Mouse (Mus musculus): ENCODE results near the gene Brd7. TPM values are rescaled to one million over a fixed set of nuclear protein-coding genes. Genes with fewer than 3 reads are reported as not detected.

Brd7 gene
- total RNA-seq (2017): 52.3 and 68.8 TPM in 2 replicates

DNA sequence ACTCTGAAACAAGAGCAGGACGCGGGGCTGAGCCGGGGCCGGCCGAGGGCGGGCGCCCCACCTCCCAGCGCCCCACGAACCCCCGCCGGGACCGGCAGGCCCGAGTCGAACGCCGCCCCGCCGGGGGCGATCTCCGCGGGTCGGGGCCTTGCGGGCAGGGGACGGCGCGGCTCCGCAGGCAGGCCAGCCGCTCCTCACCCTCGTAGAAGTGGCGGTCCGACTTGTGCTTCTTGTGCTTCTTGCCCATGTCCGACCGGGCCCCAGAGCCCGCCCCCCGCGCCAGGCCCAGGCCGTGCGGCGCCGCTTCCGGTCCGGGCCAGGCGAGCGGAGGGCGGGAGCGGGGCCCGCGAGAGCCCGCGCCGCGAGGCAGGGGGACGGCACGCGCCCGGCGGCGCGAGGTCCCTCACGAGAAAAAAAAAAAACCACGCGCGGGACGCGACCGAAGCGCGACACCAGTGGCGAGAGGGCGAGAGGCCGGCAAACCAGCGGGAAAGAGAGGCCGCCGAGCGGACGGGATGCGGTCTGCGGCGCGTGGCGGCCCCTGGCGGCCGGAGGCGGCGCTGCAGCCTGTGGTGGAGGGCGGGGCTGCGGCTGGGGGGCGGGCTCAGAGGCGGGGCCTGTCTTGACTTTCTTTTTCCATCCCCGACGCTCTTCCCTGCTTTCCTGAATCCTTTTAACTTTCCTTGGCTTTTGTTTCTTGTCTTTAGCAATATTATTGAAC is at the start of gene Brd7:
Gene Brd7 (minus strand): TSS at position 487 of the 721 bp plus-strand sequence.
- peak; percentile 82 for ATAC-seq (ENCODE audit: extremely low read depth, insufficient number of reproducible peaks, low FRiP score, poor library complexity, severe bottlenecking)

DNA sequence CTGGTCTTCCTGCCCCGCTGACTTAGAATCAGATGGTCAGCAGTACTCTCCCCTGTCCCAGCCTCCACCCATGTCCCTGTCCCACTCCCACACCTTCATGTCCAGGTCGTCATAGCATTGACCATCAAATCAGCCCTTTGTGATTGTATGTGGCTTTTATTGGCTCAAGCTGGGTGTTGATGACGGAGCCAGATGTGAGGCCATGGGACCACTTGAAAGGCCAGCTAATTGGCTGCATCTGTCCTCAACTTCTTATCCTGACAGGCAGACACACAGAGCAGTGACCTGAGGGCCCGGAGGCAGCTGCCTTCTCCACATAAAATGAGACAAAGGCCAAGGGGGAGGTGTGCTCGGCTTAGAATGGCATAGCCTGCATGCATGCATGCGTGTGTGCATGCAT is 49.5 kb upstream of the Brd7 start:
- no peak for ATAC-seq (ENCODE audit: extremely low read depth, insufficient number of reproducible peaks, low FRiP score, poor library complexity, severe bottlenecking)

DNA sequence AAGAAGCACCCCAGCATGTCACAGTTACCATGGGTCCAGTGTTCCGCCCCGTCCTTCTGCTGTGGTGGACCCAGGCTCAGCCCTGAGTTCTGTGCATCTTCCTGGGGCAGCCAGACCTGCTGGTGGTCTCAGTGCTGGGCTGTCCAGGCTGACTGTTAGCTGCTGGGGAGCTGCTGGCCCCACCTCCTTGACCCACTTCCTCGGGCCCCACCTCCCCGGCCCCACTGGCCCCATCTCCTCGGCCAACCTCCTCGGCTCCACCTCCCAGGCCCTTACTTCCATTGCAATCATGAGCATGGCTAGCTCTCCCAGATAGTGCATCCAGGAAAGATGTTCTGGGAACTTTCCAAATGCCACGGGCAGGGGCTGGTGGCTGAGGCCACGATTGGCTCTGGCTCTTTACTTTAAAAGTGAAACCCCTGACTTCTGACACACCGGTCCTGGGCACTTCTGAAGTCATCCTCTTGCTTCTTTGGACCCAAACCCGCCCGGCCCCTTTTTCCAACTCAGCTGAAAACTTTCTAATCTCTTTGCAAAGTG is 47.5 kb upstream of the Brd7 start:
- no peak for ATAC-seq (ENCODE audit: extremely low read depth, insufficient number of reproducible peaks, low FRiP score, poor library complexity, severe bottlenecking)

GRCm38 (mm10) chr8:88407716-88408115 is 45.7 kb upstream of the Brd7 start:
- no peak for ATAC-seq (ENCODE audit: extremely low read depth, insufficient number of reproducible peaks, low FRiP score, poor library complexity, severe bottlenecking)

DNA sequence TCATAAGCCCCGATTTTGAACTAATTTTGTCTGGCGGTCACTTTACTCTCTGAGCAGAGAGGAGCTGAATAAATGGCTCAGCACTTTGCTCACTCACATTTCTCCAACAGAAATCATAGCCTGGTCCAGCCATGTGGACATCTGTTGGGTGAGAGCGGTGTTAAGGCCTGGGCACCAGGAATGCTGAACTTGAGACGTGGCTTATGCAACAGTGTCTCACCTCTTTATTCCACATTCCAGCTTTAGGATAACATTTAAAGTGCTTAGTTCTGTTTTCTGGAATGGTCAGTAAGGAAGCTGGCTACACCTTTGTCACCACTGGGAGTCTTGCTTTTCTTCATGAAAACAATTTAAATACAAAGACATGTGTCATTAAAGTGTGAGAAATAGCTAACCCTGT is 36.1 kb upstream of the Brd7 start:
- no peak for ATAC-seq (ENCODE audit: extremely low read depth, insufficient number of reproducible peaks, low FRiP score, poor library complexity, severe bottlenecking)

GRCm38 (mm10) chr8:88393298-88393697 is 31.3 kb upstream of the Brd7 start:
- ATAC-seq (ENCODE audit: extremely low read depth, insufficient number of reproducible peaks, low FRiP score, poor library complexity, severe bottlenecking): no peak

GRCm38 (mm10) chr8:88390749-88391148 is 28.8 kb upstream of the Brd7 start:
- ATAC-seq (ENCODE audit: extremely low read depth, insufficient number of reproducible peaks, low FRiP score, poor library complexity, severe bottlenecking): no peak

GRCm38 (mm10) chr8:88388691-88389239 is 26.8 kb upstream of the Brd7 start:
- no peak for ATAC-seq (ENCODE audit: extremely low read depth, insufficient number of reproducible peaks, low FRiP score, poor library complexity, severe bottlenecking)

DNA sequence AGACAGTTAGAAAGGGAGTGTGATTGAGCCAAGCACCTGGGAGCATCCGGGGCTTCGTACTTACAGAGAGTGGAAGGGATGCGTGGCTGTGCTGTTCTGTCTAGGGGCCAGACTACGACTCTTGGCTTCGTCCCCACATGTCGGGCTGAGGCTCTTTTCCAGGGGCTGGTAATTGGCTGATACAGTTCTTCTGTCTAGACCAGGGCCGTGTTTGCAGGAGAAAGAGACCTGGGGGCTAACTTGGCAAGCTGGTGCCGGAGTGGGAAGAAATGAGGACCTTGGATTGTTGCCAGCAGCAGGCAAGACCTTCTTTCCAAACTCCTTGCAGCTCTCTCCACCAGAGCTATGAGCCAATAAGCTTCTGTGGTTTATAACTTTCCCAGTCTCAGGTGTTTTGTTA is 25.9 kb upstream of the Brd7 start:
- no peak for ATAC-seq (ENCODE audit: extremely low read depth, insufficient number of reproducible peaks, low FRiP score, poor library complexity, severe bottlenecking)

DNA sequence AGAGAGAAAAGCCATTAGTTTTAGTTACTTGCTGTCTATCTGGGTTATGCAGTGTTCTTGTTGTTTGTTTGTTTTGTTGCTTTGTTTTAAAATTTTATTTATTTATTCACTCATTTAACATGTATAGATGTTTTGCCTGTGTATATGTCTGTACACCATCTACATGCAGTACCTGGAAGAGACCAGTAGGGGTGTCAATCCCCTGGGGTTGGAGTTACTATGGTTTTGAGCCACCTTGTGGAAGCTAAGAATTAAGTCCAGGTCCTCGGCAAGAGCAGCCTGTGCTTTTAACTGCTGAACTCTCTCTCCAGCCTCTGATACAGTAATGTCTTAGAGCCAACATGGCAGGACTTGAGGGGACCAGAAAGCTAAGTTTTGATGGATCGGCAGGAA is 21.2 kb upstream of the Brd7 start:
- ATAC-seq (ENCODE audit: extremely low read depth, insufficient number of reproducible peaks, low FRiP score, poor library complexity, severe bottlenecking): no peak

DNA sequence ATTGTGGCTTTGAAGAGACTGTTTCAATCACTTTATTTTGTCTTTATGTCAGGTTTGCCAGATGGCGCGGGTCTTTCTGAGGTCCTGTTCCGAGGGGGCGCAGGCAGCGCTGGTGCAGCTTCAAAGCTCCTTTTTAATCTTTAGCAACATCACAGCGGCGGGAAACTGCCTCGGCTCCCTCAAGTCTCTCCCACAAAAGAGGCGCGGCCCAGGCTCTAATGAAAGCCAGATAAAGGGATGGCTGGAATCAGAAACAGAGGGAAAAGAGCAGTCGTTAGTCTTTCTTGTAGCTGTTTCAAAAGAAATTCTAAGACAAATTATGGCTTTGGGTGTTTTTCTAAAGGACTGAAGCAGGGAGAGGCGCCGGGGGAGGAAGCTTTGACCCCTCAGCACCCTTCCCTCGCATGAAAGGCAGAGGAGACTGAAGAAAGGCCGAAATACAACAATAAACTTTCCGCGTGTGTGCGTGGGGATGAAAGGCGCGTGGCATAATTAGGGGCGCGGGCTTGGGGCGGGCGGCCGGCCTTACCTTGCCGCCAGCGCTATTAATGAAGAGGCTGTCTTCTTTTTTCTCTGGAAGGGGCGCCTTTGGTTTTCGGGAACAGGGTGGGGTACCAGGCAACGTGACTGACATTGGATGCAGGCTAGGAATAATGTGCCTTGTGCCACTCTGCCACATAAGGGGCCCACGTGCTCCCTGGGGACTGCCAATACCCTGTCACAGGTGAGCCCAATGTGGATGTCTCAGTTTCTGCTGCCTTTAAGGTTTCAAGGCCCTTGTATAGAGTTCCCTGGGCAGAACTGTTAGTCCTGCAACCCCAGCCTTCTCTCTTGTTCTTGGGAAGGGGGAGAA is 20.5 kb upstream of the Brd7 start:
- no peak for ATAC-seq (ENCODE audit: extremely low read depth, insufficient number of reproducible peaks, low FRiP score, poor library complexity, severe bottlenecking)

DNA sequence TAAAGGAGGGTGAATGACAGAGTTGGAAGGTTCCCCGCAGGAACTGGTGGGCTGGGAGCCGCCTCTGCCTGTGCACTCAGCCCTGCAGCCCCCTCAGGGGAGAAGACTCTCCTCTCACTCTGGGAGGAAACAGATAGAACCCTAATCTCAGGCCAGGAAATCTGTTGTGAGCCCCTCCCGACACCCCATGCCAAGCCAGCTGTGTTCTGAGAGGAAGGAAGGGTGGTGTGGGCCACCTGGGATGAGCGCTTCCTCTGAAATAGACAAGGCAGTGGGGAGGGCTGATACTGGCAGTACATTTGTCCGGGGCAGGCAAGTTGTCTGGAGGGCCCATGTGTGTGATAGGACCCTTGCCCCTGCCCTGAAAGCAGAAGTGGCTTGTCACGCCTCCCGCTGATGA is 18.5 kb upstream of the Brd7 start:
- no peak for ATAC-seq (ENCODE audit: extremely low read depth, insufficient number of reproducible peaks, low FRiP score, poor library complexity, severe bottlenecking)

DNA sequence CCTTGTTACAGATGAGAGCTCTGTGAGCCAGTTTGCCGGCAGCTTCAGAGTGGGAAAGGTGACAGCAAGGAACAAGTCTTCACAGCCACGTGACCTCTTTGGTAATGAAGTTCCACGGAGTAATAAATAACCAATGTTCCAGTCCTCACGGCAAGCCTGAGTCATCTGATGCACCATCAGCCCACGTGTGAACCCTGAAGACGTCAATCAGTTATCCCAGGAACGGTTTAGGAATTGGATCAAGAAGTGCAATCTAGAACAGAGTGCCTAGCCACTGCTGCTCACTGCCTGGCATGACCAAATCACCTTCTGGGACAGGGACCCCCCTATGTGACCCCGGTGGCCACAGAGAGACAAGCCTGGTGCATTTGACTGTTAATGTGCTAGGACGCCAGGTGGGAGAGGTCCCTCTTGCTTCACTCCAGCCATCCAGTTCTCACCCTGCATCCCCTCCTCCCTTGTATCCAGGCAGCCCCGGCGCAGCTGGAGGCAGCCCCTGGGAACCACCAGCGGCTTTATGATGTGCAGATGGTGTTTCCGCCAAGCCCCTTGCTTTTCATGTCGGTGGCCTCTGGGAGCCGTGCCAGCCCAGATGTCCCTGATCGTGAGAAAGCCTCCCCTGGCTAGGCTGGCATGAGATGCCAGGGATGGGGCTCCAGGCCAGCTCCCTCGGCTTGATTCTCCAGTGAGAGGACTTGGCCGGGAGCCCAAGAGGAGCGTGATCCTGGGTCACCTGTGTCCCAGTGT is 15.0 kb upstream of the Brd7 start:
- ATAC-seq (ENCODE audit: extremely low read depth, insufficient number of reproducible peaks, low FRiP score, poor library complexity, severe bottlenecking): no peak

- ATAC-seq (ENCODE audit: extremely low read depth, insufficient number of reproducible peaks, low FRiP score, poor library complexity, severe bottlenecking): no peak
These were observed 9.5 kb upstream of the Brd7 start for GRCm38 (mm10) chr8:88371522-88371921.

DNA sequence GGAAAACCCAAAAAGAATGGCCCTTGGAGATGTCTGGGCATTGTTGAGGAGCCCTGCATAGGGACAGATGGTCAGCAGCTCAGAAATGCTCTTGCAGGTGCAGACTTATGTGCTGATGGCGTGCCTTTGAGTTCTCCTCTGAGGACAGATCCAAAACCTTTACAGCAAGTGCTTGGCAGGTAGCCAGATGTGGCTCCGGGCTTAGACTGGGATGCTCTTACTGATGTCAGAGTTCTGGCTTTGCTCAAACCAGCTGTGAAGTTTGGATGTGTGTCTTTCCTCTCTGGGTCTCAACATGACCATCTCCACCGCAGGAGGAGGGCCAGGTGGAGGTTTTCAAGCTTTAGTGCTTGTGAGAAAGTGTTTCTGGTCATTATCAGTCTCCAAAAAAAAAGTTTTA is 7.8 kb upstream of the Brd7 start:
- ATAC-seq (ENCODE audit: extremely low read depth, insufficient number of reproducible peaks, low FRiP score, poor library complexity, severe bottlenecking): no peak

DNA sequence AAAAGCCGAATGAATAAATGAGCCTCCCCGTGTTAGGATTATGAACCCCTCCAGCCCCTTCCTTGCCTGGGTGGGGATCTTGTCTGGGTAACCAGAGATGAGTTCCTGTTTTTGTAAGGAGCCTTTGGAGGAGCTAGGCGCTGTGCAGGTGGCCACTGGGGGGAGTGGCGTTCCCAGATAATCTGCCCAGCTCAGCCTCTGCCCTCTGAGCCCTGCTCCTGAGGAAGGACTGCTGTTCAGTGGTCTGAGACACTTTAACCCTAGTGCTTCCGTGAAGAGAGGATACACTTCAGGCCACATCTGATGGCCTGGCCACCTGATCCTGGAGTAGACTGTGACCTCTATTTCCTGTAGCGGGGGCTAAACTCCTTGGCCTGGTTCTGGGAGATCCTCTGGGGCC is 7.2 kb upstream of the Brd7 start:
- no peak for ATAC-seq (ENCODE audit: extremely low read depth, insufficient number of reproducible peaks, low FRiP score, poor library complexity, severe bottlenecking)

DNA sequence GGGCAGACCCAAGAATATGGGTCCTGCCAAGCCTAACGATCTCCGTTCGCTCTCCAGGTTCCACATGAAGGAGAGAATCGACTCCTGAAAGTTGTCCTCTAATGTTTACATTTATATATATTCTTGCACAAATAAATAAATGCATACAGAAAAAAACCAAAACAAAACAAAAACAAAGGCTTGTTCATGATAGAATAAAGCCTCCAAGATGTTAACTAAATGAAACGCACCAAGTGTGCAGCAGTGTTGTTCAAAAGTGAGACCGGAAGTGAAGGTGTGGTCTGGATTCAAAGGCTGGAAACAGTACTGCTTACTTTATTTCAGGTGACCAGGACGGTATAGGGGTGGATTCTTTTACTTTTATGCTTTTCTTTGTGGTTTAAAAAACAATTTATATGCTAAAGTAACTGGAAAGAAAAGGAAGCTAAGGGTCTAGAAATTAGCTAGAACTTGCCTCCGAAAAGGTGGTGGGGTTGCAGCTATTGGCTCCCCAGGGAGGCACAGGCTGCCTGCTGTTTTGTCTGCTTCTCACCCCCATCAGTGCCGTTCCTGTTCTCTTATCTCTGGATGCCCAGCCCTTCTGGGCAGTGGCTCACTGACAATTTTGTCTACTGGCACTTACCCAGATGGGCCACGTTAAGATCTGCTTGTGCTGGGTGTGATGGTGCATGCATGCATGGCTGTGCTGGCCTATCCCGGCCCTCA is 604 bp upstream of the Brd7 start:
- ATAC-seq (ENCODE audit: extremely low read depth, insufficient number of reproducible peaks, low FRiP score, poor library complexity, severe bottlenecking): 0 out of 2 replicates have a peak, but pooled peaks have one; percentile 1

DNA sequence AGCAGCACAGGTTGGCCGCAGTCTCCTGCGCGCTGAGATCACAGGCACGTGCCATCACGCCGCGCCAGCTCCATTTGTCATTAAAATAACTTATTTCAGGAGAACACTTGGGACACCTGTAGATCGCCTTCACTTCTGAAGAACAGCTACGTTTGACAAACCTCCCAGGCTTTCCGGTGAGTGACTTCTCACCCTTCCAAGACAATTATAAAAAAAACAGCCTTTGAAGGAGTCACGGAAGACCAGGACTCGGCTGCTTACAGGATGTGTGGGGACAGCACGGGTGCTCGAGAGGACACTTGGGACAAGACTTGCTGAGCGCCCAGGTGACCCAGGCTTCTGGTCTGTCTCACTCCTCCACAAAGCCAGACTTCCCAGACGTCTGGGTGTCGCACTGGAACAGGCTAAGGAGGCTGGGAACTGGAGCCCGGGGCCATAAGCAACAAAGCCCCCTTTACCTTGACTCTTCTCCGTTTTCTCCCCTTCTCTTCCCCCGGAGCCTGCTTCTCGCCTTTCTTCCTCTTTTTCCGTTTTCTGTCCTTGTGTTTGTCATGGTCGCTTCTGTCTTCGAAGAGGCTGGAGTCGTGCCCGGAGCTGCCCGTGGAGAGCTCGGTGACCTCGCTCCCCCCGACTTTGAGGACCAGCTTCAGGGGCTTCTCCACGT is 818 bp downstream of the Brd7 start:
- no peak for ATAC-seq (ENCODE audit: extremely low read depth, insufficient number of reproducible peaks, low FRiP score, poor library complexity, severe bottlenecking)
